Mouse (Mus musculus): ENCODE measurements around the gene Abhd16a. TPM values are rescaled to one million over a fixed set of nuclear protein-coding genes. Genes with fewer than 3 reads are reported as not detected.
"Not testable (repeated sequence)": the region's sequence is repeated elsewhere in the genome, so short reads cannot be mapped to it uniquely, and the experiment has no call there.

The Abhd16a gene
- polyA plus RNA-seq, 1 experiment from 2014 or later = 85.7 TPM

DNA sequence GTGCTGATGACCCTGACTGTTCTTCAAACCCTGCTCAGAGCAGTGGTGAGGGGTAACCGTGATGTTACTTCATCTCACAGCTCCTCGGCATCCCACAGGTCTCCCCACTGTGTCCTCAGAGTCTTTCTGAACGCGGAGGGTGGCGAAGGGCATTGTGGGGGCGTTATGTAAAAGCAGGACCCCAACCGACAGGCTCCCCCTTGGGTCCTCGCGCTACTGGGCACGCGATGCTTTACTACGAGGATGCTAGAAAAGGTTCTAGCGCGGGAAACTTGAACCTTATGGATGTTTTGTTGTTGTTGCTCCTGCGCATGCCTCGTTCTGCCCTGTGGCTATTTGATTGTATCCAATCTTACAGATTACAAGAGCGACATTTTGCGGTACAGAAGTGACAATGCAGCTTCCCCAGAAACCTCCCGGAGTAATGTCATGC lies 32.8 kb downstream of the Abhd16a start, which contains the start of gene Csnk2b:
TSS of gene Csnk2b (minus strand) at position 183 of the 433 bp plus-strand sequence.
- no peak; the same call in 1 of the 2 replicates for ATAC-seq (ENCODE audit: low FRiP score, low TSS enrichment)
- Histone ChIP-seq H3K9me3 (ENCODE audit: control insufficient read depth, low read length) (no peaks in the 10 kb centered on the region), H3K27me3 (ENCODE audit: control insufficient read depth, insufficient read depth, low read length) (no peaks in the 10 kb centered on the region), H3K4me3 (ENCODE audit: low read length) (peak within 1 kb of the TSS; percentile 98), H3K36me3 (ENCODE audit: control insufficient read depth, insufficient read depth, low read length) (peaks cover 38% of the 10 kb centered on the region), H3K27ac (ENCODE audit: low read depth, low read length) (peak within 1 kb of the TSS; percentile 88), H3K4me1 (ENCODE audit: control insufficient read depth, insufficient read depth, low read length) (peaks cover 24% of the 10 kb centered on the region), H3K4me2 (replicated peaks; ENCODE audit: low read depth, low read length) (peak within 1 kb of the TSS; percentile 92), H3K9ac (ENCODE audit: low read depth, low read length) (peak within 1 kb of the TSS; percentile 93)
- under 1% methylated on average over 19 of the region's 19 CpGs for WGBS

DNA sequence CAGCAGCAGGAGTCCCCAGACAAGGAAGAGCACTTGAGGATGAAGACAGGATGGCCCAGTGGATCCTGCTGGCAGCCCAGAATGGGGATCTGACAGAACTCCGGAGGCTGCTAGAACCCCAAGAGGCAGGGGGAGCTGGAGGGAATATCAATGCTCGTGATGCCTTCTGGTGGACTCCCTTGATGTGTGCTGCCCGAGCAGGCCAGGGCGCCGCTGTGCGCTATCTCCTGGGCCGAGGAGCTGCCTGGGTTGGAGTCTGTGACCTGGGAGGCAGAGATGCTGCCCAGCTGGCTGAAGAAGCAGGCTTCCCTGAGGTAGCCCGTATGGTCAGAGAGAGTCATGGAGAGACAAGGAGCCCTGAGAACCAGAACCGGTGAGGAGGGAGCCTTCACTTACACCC lies 34.2 kb downstream of the Abhd16a start:
- H3K27ac ChIP-seq (ENCODE audit: low read depth, low read length); H3K9ac ChIP-seq (ENCODE audit: low read depth, low read length); H3K4me2 ChIP-seq (replicated peaks; ENCODE audit: low read depth, low read length); H3K27me3 ChIP-seq (ENCODE audit: control insufficient read depth, insufficient read depth, low read length); H3K4me3 ChIP-seq (ENCODE audit: low read length); ATAC-seq (ENCODE audit: low FRiP score, low TSS enrichment); H3K9me3 ChIP-seq (ENCODE audit: control insufficient read depth, low read length): not testable (repeated sequence)
- peaks cover 33% of the 10 kb centered on the region for H3K4me1 ChIP-seq (ENCODE audit: control insufficient read depth, insufficient read depth, low read length)
- WGBS = 92% methylated on average over 9 of the region's 9 CpGs
- H3K36me3 ChIP-seq (ENCODE audit: control insufficient read depth, insufficient read depth, low read length) = peaks cover 28% of the 10 kb centered on the region

DNA sequence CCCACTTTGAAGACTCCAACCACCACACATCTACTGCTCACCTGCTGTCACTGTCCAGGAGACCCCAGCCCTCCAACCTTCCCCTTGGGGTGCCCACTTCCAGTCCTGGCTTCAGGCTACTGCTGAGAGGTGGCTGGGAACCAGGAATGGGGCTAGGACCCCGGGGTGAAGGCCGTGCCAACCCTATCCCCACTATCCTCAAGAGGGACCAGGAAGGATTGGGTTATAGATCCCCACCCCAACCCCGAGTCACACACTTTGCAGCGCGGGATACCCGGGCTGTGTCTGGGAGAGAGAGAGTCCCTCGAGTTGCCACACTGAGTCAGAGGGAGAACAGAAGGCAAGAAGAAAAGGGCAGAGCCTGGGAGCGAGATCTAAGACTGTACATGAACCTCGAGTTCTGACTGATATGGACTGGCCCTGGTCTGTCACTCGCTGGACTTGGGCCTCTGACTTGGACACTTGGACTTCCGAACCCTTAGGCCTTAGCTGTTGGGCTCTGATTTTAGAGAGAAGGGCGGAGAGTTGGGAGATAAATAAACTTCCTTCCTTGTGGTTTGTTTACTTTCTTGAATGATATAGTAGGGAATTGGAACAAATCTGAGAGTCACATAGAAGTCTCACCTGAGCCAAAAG lies 35.3 kb downstream of the Abhd16a start:
- not testable (repeated sequence) for H3K9ac ChIP-seq (ENCODE audit: low read depth, low read length); H3K27me3 ChIP-seq (ENCODE audit: control insufficient read depth, insufficient read depth, low read length); H3K9me3 ChIP-seq (ENCODE audit: control insufficient read depth, low read length); H3K27ac ChIP-seq (ENCODE audit: low read depth, low read length); ATAC-seq (ENCODE audit: low FRiP score, low TSS enrichment); H3K4me3 ChIP-seq (ENCODE audit: low read length); H3K4me2 ChIP-seq (replicated peaks; ENCODE audit: low read depth, low read length)
- 93% methylated on average over 12 of the region's 12 CpGs for whole genome bisulfite sequencing
- Histone ChIP-seq H3K4me1 (ENCODE audit: control insufficient read depth, insufficient read depth, low read length) (peaks cover 37% of the 10 kb centered on the region), H3K36me3 (ENCODE audit: control insufficient read depth, insufficient read depth, low read length) (peaks cover 19% of the 10 kb centered on the region; the same call in 1 of the 2 replicates)

DNA sequence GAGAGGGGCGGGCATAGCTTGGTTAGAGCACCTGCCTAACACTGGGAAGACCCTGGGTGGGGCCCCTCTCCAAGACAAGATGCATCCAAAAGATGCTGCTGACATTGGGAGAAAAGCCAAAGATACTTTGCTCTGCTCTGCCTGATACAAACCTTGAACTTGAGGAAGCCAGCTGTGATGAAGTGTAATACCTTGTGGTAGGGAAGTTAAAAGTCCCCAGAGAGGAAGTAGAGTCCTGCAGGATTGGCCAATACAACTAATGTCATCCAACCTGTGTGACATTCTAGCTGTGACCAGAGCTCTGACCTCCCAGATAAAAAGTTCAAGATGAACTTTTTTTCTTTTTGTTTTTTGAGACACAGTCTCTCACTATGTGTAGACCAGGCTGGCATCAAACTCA lies 36.0 kb downstream of the Abhd16a start:
- WGBS = 96% methylated on average over 1 of the region's 1 CpGs
- H3K27ac ChIP-seq (ENCODE audit: low read depth, low read length) = no peak overlapping the region
- H3K4me1 ChIP-seq (ENCODE audit: control insufficient read depth, insufficient read depth, low read length) = peaks cover 33% of the 10 kb centered on the region
- no peak overlapping the region; the same call in 1 of the 2 replicates for H3K4me3 ChIP-seq (ENCODE audit: low read length)
- no peak overlapping the region for H3K4me2 ChIP-seq (replicated peaks; ENCODE audit: low read depth, low read length)
- H3K9me3 ChIP-seq (ENCODE audit: control insufficient read depth, low read length) = no peaks in the 10 kb centered on the region
- H3K36me3 ChIP-seq (ENCODE audit: control insufficient read depth, insufficient read depth, low read length) = peaks cover 15% of the 10 kb centered on the region; the same call in 1 of the 2 replicates
- peak overlapping the region; percentile 86; the same call in 1 of the 2 replicates for H3K9ac ChIP-seq (ENCODE audit: low read depth, low read length)
- no peaks in the 10 kb centered on the region for H3K27me3 ChIP-seq (ENCODE audit: control insufficient read depth, insufficient read depth, low read length)
- ATAC-seq (ENCODE audit: low FRiP score, low TSS enrichment) = no peak

DNA sequence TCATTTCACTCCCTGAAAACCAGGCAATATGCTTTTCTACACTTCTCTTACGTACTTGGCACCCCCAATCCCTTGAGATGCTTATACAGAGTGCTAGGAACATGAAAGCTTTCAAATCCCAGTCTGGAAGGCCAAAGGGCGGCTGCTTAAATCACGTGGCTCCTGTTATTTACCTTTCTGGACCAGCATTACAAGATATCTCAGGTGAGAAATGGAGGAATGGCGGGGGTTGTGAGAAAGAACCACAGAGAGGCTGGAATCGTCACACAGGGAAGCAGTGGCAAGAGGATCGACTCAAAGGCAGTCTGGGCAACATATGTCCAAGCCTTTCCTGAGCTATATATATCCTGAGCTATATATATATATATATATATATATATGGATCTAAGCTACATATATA lies 36.5 kb downstream of the Abhd16a start:
- WGBS = 33% methylated on average over 6 of the region's 6 CpGs
- H3K36me3 ChIP-seq (ENCODE audit: control insufficient read depth, insufficient read depth, low read length) = peaks cover 17% of the 10 kb centered on the region; the same call in 1 of the 2 replicates
- H3K4me3 ChIP-seq (ENCODE audit: low read length) = peak overlapping the region; percentile 70
- no peaks in the 10 kb centered on the region for H3K9me3 ChIP-seq (ENCODE audit: control insufficient read depth, low read length)
- no peak for ATAC-seq (ENCODE audit: low FRiP score, low TSS enrichment)
- H3K9ac ChIP-seq (ENCODE audit: low read depth, low read length) = peak overlapping the region; percentile 86
- peak overlapping the region; percentile 82; the same call in 1 of the 2 replicates for H3K27ac ChIP-seq (ENCODE audit: low read depth, low read length)
- no peaks in the 10 kb centered on the region for H3K27me3 ChIP-seq (ENCODE audit: control insufficient read depth, insufficient read depth, low read length)
- peak overlapping the region; percentile 80 for H3K4me2 ChIP-seq (replicated peaks; ENCODE audit: low read depth, low read length)
- H3K4me1 ChIP-seq (ENCODE audit: control insufficient read depth, insufficient read depth, low read length) = peaks cover 29% of the 10 kb centered on the region; the same call in 1 of the 2 replicates

DNA sequence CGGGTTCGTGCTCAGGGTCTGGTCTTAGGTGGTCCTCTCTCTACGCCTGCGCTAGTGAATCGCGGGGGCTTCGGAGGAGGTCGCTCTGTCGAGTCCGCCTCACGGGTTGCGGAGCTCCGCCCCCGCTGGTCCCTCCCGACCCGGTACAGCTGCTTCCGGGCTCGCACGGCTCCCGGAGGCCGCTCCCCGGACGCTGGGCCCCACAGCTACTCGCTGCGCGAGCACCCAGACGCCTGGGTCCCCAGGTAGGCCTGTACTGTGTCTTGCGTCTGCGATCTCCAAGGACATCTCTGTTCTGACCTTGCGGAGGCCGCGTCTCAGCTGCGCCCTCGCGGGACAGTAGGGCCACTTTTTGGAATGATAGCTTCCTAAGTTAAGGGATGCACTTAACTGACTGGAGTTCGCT lies 37.1 kb downstream of the Abhd16a start, which contains the start of gene D17H6S53E:
TSS of gene D17H6S53E (plus strand) at position 168 of the 406 bp plus-strand sequence.
- Histone ChIP-seq H3K27me3 (ENCODE audit: control insufficient read depth, insufficient read depth, low read length) (no peaks in the 10 kb centered on the region), H3K9me3 (ENCODE audit: control insufficient read depth, low read length) (no peaks in the 10 kb centered on the region), H3K4me1 (ENCODE audit: control insufficient read depth, insufficient read depth, low read length) (peaks cover 29% of the 10 kb centered on the region; the same call in 1 of the 2 replicates), H3K4me2 (replicated peaks; ENCODE audit: low read depth, low read length) (peak within 1 kb of the TSS; percentile 80), H3K9ac (ENCODE audit: low read depth, low read length) (peak within 1 kb of the TSS; percentile 86), H3K4me3 (ENCODE audit: low read length) (peak within 1 kb of the TSS; percentile 70), H3K27ac (ENCODE audit: low read depth, low read length) (peak within 1 kb of the TSS; percentile 82), H3K36me3 (ENCODE audit: control insufficient read depth, insufficient read depth, low read length) (peaks cover 17% of the 10 kb centered on the region; the same call in 1 of the 2 replicates)
- ATAC-seq (ENCODE audit: low FRiP score, low TSS enrichment) = peak; percentile 60
- 0% methylated on average over 36 of the region's 36 CpGs for WGBS

DNA sequence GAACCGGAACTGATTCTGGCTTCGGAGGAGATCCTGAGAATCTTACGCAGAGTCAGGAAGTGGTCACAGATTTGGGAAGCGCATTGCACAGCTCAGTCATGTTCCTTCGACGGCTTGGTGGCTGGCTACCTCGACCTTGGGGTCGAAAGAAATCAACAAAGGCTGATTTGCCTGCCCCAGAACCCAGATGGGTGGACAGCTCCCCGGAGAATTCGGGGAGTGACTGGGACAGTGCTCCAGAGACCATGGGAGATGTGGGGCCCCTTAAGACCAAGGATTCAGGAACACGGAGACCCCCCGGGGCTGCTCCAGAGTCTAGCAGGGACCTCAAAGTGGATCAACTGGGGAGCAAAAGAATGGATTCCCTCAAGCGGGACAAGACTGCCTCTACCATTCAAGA lies 38.0 kb downstream of the Abhd16a start:
- 67% methylated on average over 13 of the region's 13 CpGs for WGBS
- H3K9me3 ChIP-seq (ENCODE audit: control insufficient read depth, low read length) = no peaks in the 10 kb centered on the region
- no peaks in the 10 kb centered on the region for H3K27me3 ChIP-seq (ENCODE audit: control insufficient read depth, insufficient read depth, low read length)
- peak overlapping the region; percentile 82; the same call in 1 of the 2 replicates for H3K27ac ChIP-seq (ENCODE audit: low read depth, low read length)
- peak overlapping the region; percentile 86; the same call in 1 of the 2 replicates for H3K9ac ChIP-seq (ENCODE audit: low read depth, low read length)
- H3K4me2 ChIP-seq (replicated peaks; ENCODE audit: low read depth, low read length) = peak overlapping the region; percentile 80
- ATAC-seq (ENCODE audit: low FRiP score, low TSS enrichment) = no peak
- H3K4me1 ChIP-seq (ENCODE audit: control insufficient read depth, insufficient read depth, low read length) = peaks cover 33% of the 10 kb centered on the region; the same call in 1 of the 2 replicates
- peak overlapping the region; percentile 70 for H3K4me3 ChIP-seq (ENCODE audit: low read length)
- peaks cover 17% of the 10 kb centered on the region; the same call in 1 of the 2 replicates for H3K36me3 ChIP-seq (ENCODE audit: control insufficient read depth, insufficient read depth, low read length)

DNA sequence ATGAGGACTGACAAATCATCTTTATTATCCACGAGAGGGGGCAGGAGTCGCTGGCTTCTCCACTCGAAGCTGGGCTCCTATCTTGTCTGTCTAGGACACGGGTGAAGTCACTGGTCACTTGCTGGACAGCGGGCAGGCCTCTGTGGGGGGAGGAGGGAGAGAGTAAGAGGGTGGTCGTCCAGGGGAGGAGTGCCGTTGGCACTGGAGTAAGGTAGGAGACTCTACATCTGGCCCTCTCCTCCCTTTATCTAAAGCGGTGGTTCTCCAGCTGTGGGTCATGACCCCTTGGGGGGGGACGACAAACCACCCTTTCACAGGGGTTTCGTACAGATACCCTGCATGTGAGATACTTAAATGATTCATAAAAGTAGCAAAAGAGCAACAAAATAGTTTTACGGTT lies 39.9 kb downstream of the Abhd16a start:
- no peak for ATAC-seq (ENCODE audit: low FRiP score, low TSS enrichment)
- peaks cover 26% of the 10 kb centered on the region; the same call in 1 of the 2 replicates for H3K4me1 ChIP-seq (ENCODE audit: control insufficient read depth, insufficient read depth, low read length)

DNA sequence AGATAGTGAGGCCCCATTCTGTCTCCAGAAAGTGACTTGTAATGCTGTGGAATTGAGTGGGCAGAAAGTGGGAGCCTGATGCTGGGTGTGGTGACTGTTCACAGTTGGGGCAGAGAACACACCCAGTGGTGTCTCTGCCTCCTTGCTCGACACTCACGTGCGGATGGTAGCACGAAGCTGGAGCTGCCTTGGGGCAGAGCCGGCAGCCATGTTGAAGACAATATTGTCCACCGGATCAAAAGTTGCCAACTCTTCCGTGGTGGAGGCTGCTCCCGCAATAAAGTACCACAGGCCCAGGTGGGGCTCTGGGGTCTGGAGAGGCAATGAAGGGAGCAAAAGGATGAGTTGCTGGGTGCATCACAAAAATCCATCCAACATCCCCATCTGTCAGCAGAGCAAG lies 42.0 kb downstream of the Abhd16a start:
- H3K27me3 ChIP-seq (ENCODE audit: control insufficient read depth, insufficient read depth, low read length) = no peaks in the 10 kb centered on the region

More for the DNA sequence above, 39.9 kb downstream of the Abhd16a start:
- 46% methylated on average over 11 of the region's 11 CpGs for WGBS
- Histone ChIP-seq H3K4me2 (replicated peaks; ENCODE audit: low read depth, low read length) (no peak overlapping the region), H3K4me3 (ENCODE audit: low read length) (no peak overlapping the region), H3K9me3 (ENCODE audit: control insufficient read depth, low read length) (no peaks in the 10 kb centered on the region), H3K27ac (ENCODE audit: low read depth, low read length) (no peak overlapping the region), H3K36me3 (ENCODE audit: control insufficient read depth, insufficient read depth, low read length) (peaks cover 12% of the 10 kb centered on the region; the same call in 1 of the 2 replicates), H3K9ac (ENCODE audit: low read depth, low read length) (no peak overlapping the region), H3K27me3 (ENCODE audit: control insufficient read depth, insufficient read depth, low read length) (no peaks in the 10 kb centered on the region)

More for the DNA sequence above, 42.0 kb downstream of the Abhd16a start:
- Histone ChIP-seq H3K4me3 (ENCODE audit: low read length) (no peak overlapping the region), H3K27ac (ENCODE audit: low read depth, low read length) (no peak overlapping the region), H3K36me3 (ENCODE audit: control insufficient read depth, insufficient read depth, low read length) (peaks cover 8% of the 10 kb centered on the region; the same call in 1 of the 2 replicates), H3K9ac (ENCODE audit: low read depth, low read length) (no peak overlapping the region), H3K9me3 (ENCODE audit: control insufficient read depth, low read length) (no peaks in the 10 kb centered on the region), H3K4me2 (replicated peaks; ENCODE audit: low read depth, low read length) (no peak overlapping the region), H3K4me1 (ENCODE audit: control insufficient read depth, insufficient read depth, low read length) (peaks cover 22% of the 10 kb centered on the region; the same call in 1 of the 2 replicates)
- ATAC-seq (ENCODE audit: low FRiP score, low TSS enrichment) = no peak
- WGBS = 88% methylated on average over 8 of the region's 8 CpGs
